Mouse (Mus musculus): ENCODE data around the gene Cpne4. TPM values are rescaled to one million over a fixed set of nuclear protein-coding genes. Genes with fewer than 3 reads are reported as not detected.

Cpne4 gene
- 10 to 100 TPM; 69.9 to 80.3 TPM for total RNA-seq (2021)

DNA sequence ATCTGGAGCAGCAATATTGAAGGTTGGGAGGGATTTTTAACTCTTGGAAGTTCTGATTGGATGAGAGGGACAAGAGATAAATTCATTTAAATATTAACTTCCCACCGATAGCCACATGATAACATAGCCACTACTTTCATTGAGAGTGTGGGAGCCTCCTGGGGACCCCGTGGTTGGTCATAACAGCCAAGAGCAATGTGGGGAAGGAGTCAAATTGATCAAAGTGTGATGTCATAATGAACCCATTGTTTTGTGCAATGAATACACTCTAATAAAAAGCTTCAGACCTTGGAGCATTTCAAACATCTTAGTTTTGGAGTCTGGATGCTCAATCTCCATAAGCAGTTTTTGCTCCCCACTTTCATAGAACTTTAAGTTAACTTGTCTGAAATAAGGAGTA is at the start of gene Cpne4:
TSS of gene Cpne4 (plus strand) at position 301 of the 400 bp plus-strand sequence.
- intact Hi-C loops (cut with DNase I): no loop called here
- no peak for DNase-seq (ENCODE audit: low spot score in 2 of 2)

DNA sequence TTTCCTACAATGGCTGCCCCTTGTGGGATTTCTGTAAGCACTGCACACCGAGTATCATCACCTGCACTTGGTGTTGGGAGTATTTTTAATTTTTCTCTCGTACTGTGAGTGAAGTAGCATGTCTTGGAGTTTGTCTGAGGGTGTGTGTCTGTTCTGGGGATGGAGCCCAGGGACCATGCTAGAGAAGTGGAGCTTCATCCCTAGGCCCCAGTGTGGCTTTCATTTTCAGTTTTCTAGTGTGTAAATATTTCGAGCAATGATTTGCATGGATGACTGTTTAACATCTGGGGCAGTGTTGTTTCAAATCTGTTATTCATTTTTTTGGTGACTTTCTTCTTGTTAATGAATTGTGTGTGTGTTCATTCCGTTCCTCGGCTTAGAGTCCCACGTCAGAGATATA is 31.9 kb upstream of the Cpne4 start:
- intact Hi-C loops (cut with DNase I): no loop called here
- no peak for DNase-seq (ENCODE audit: low spot score in 2 of 2)

DNA sequence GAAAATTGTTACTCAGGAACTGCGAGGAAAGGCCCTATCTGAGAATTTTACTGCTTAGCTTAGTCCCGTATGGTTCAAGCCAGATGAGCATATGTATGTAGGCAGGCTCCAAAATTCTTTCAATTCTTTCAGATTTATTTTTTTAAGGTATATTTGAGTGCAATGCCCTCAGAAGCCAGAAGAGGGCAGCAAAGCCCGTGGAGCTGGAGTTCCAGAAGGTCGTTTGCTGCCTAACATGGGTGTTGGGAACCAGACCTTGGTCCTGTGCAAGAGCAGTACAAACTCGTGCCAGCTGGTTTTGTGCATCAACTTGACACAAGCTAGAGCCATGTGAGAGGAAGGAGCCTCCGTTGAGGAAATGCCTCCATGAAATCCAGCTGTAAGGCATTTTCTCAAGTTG is 11.6 kb upstream of the Cpne4 start:
- no peak for DNase-seq (ENCODE audit: low spot score in 2 of 2)
- intact Hi-C loops (cut with DNase I): no loop called here

DNA sequence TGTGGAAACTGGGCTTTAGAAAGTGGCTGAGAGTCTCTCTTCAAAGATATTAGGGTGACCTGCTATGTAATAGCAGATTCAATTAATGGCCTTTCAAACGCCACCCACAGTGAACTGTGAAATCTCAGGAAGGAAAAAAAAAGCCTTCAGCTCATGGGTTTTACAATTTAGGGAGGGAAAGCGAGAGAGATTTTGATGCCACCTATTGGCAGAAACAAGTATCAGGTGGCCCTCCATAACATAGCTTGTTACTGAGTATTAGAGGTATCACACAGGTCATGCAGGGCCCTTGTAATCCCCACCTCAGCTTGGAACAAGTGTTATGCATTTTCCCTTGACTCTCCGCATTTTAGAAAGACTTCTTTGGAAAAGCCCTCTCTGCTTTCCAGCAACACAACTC is 18.7 kb downstream of the Cpne4 start:
- DNase-seq (ENCODE audit: low spot score in 2 of 2): no peak
- intact Hi-C loops (cut with DNase I): loop anchor here (5.0 kb wide), 2 partner anchors 109 to 154 kb away; no protein-coding TSS in a partner anchor

DNA sequence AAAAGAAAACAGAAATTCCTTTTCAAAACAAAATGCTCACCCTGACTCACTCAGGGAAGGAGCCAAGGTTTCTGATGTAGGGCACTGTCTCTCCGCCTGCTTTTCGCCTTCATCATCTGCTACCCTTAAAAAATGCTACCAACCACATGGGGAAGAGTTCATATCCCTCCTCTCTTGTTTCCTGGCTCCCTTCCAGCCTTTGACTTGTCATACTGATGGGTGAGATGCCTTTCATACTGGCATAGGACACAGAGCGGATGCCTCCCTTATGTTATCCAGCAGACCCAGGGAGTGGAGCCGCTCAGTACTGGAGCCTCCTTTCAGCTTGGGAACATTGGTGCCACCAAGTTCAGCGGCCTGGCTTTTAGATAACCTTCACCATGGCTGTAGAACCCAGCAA is 19.4 kb downstream of the Cpne4 start:
- DNase-seq (ENCODE audit: low spot score in 2 of 2): no peak
- intact Hi-C loops (cut with DNase I): loop anchor here (5.0 kb wide), 2 partner anchors 109 to 154 kb away; no protein-coding TSS in a partner anchor

DNA sequence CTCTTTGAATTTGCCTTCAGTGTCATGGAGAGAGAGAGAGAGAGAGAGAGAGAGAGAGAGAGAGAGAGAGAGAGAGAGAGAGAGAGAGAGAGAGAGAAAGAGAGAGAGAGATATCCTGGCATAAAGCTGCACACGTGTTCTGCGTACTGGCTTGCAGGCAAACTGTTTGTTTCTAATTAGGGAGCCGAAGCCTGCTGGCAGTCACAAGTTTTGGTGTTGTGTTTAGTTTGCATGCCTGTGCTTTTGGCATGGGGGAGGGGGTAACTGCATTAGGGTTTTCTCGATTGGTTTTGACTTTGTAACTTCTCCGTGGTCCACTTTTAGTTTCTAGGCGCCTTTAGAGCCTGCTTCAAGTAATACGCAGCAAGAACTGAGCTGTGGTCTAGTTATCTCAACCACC is 20.0 kb downstream of the Cpne4 start:
- intact Hi-C loops (cut with DNase I): loop anchor here (5.0 kb wide), 2 partner anchors 110 to 155 kb away; no protein-coding TSS in a partner anchor
- DNase-seq (ENCODE audit: low spot score in 2 of 2): no peak

DNA sequence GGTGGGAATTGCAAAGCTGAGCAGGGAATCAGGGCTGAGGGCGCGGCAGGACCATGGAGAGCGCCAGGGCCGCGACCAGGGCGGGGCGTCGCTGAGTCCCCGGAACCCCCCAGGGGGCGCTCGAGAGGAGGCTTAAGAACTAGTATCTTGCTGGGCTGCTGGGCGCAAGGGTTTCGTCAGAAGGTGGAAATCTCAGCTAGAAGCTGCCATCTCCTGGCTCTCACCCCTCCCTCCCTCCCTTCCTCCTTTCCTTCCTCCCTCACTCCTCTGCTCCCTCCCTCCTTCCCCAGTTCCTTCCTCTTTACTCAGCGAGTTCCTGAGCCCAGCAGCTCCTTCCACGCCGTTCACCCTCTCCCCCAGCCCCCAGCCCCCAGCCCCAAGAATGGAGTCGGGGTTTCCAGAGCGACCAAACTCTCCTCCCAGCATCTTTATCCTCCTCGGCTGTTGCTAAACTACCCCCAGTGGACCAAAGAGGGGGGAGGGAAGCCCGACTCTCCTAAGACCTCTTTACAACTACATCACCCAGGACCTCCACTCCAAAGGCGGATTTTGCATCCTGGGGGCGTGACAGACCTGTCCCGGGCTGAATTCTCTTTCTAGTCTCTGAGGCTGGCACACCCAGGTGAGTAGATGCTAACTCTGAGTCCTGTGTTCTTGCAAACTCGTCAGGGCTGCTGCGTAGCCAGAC is 22.5 kb downstream of the Cpne4 start:
- intact Hi-C loops (cut with DNase I): loop anchor here (5.0 to 10.0 kb wide), 3 partner anchors 112 to 485 kb away; partner anchors contain the start of gene Mrpl3
- peak; percentile 73 to 76 for DNase-seq (ENCODE audit: low spot score in 2 of 2)

DNA sequence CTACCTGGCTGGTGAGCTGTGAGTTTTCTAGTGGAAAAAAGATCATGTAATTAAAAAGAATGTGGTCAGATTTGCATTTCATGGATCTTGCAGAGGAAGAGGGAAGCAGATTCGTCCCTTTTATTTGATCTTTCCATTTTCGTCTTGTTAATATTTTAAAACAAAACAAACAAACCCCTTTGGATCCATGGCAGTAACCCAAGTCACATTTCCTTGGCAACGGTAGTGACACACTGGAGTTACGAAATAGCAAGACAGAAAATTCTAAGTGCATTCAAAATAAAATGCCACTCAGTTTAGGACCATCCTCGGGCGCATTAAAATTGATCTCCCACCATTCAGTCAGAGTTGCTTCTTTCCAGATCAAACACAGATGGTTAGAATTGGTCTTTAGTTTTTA is 25.8 kb downstream of the Cpne4 start:
- DNase-seq (ENCODE audit: low spot score in 2 of 2): no peak
- intact Hi-C loops (cut with DNase I): loop anchor here (10.0 kb wide), 1 partner anchor 482 kb away; the partner anchor contains the start of gene Mrpl3

DNA sequence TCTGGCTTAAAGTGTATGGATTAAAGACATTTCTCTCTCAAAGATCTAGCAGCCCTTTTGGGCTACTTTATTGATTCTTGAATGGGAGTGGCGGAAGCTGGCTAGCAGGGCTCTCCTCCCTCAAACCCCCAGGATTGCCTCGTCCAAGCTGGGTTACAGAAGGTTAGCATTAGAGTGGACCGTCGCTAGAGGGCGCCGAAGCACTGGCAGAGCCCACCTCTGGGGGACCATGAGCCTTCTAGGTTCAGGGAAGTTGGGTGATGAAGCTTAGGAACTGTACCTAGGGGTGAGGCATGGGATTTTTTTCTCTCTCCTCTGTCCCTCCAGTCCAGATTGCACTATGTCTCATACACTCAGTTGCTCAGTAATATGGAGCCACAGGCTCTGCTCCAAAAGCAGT is 27.4 kb downstream of the Cpne4 start:
- DNase-seq (ENCODE audit: low spot score in 2 of 2): peak; percentile 56 to 62
- intact Hi-C loops (cut with DNase I): loop anchor here (2.0 to 10.0 kb wide), 2 partner anchors 480 to 814 kb away; partner anchors contain the start of gene Mrpl3

DNA sequence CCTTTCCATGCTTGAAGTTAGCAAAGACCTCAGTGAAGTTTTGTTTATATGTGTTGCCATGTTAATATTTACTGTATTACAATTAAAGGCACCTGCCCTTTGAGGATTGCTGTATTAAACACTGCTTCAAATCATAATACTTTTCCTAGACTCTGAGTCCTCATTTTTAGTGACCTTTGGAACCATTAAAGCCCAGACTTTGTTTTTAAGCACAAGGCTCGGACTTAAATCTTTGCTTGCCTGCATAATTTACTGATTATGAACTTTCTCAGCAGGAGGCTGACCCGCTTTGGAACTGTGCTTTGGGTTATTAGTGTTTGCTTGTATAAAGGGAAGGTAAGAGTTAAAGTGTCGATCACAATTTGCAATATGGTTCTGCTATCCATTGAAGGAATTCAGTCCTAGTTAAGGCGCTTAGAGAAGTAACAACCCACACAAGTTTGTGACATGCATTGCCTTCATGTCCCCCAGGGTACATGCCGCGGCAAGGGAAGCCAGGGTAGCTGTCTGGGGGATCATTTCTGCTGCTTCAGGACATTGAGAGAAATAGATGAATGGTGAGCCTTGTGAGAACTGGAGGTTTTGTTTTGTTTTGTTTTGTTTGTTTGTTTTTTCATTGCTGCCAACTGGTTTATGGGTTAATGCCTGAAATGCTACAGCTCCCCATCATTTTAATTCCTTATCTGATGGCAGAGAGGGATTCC is 35.0 kb downstream of the Cpne4 start:
- intact Hi-C loops (cut with DNase I): no loop called here
- no peak for DNase-seq (ENCODE audit: low spot score in 2 of 2)

DNA sequence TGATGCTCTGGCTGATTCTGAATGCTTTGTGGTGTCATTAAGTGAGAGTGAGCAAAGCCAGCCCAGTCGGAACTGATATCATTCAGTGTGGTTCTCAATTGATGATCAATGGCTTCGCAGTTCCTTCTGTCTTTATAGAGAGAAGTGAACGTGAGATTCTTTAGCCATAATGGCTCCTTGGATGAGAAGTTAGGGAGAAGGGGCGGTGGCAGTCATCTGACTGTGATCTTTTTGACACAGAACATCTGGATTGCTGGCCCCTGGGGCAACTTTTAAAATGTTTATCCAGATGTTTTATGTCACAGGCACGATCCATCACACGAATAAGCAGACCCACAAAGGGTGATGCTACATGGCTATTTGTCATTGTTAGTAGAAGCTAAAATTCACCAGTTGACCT is 35.6 kb downstream of the Cpne4 start:
- intact Hi-C loops (cut with DNase I): no loop called here
- DNase-seq (ENCODE audit: low spot score in 2 of 2): no peak

DNA sequence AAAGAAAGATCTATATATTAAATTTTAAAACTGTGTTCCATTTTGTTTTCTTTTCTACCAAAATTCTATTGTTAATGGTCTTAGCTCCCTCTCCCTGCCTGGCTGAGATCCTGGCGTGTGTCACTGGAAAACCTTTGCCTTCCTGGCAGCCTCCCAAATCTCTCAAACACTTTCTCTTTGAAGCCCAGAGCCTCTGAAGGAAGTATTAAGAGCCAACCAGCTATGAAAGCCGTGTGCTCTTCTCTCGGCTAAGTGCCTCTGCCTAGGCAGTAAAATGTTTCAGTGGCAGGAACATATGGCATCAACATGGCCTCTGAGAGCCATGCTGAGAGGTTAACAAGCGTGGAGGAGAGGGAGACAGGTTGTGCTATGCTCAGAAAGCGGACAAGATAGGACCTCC is 47.5 kb downstream of the Cpne4 start:
- DNase-seq (ENCODE audit: low spot score in 2 of 2): no peak
- intact Hi-C loops (cut with DNase I): no loop called here

DNA sequence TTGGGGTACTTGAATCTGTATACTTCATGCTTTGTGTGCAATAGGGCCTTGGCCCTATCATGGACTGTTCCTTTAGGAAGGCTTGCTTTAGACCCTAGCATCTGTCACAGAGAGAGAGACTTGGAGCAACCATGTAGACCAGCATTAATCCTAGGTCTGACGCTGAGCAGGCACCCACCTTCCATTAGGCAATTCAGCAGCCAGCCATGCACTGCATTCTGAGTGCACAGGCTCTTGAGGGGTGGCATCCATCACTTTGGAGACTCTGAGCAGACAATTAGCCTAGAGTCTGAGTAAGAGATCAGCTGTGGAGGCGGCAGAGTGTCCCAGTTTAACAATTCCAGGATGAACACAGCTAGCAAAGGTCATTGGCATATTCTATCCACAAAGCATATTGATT is 47.9 kb downstream of the Cpne4 start:
- DNase-seq (ENCODE audit: low spot score in 2 of 2): no peak
- intact Hi-C loops (cut with DNase I): no loop called here

DNA sequence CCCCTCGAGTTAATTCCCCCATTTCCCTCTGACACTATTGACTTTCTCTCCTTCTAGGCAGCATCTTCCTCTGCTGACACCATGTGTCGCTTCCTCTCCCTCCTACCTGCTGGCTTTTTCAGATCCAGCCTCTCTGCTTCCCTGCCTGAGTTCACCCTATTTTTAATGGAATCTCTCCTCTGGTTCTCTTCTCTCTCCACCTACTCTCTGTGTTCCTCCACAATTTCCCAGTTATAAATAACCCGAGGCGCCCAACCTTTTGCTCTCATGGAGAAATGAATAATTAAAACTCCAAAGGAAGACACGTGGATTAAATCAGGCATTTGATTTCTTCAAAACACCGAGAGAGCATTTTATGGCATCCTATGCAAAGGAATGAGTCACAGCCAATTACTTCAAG is 65.4 kb downstream of the Cpne4 start:
- no peak for DNase-seq (ENCODE audit: low spot score in 2 of 2)
- intact Hi-C loops (cut with DNase I): loop anchor here (2.0 kb wide), 1 partner anchor 56 kb away; no protein-coding TSS in a partner anchor

DNA sequence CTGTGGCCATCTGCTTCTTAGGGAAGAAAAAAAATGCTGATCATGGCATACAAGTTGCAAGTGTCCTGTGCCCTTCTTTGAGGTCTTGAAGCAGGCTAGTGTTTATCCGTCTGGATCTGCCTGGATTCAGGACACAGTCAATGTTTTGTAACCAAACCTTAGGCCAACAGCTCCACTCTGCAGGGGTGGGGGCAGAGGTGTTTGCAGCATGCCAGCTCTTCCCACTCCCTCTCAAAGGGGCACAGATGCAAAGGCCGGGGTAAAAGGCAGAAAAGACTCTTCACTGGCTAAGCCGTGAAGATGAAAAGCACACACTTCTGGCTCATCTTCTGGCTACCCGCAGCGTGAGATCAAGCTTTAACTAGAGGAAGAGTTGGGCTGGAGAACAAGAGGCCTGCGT is 69.6 kb downstream of the Cpne4 start:
- no peak for DNase-seq (ENCODE audit: low spot score in 2 of 2)
- intact Hi-C loops (cut with DNase I): no loop called here

DNA sequence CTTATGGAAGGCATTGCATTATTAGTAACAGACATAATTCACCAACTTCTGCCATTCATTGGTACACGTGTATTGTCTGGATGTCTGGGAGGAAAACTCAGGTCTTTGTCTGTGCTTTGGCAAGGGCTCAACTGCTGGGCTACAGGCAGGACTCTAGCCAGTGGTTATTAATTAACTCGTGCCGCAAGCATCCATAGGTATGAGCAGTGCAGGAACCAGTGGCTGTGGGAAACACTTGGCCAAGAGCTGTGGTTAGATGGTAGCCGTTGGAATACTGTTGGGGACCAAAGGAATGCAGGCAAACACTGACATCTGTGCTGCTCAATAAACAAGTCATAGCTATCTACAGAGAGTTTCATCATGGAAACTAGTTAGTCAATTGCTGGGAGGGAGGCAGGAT is 76.5 kb downstream of the Cpne4 start:
- intact Hi-C loops (cut with DNase I): no loop called here
- DNase-seq (ENCODE audit: low spot score in 2 of 2): no peak

DNA sequence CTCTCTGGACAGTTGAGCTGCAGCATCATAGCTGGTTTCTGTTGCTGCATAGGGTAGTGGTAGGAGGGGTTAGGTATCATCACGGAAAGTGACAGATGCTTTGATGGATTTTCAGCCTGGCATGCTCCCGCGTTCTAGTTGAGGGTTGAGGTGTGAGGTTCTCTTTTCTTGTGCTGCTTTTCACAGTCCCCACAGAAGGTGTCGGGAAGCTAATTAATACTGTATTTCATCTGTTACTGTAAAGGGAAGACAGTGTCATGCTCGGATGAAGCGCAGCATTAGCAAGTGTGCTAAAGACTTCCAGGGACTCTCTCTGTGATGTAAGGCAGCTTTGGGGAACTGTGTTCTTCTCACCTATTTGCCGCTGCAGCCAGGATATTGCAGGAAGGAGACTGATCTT is 80.7 kb downstream of the Cpne4 start:
- no peak for DNase-seq (ENCODE audit: low spot score in 2 of 2)
- intact Hi-C loops (cut with DNase I): no loop called here

DNA sequence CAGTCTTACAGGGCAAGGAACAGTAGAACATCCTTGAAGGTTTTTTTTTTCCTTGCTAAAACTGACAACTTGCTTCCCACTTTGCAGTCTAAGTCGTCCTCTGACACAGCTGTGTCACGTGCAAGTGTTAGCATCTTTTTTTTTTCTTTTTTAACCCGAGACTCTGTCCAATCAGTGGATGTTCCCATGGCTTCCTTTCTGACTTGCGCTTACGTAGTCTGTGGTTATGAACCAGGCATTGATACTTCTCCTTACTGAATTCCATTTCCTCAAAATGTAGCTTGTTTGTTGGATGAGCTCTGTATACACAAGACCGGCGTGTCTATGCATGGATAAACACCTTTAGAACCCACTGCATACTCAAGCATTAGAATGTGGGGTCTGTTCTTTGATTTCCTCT is 82.2 kb downstream of the Cpne4 start:
- intact Hi-C loops (cut with DNase I): no loop called here
- no peak for DNase-seq (ENCODE audit: low spot score in 2 of 2)

DNA sequence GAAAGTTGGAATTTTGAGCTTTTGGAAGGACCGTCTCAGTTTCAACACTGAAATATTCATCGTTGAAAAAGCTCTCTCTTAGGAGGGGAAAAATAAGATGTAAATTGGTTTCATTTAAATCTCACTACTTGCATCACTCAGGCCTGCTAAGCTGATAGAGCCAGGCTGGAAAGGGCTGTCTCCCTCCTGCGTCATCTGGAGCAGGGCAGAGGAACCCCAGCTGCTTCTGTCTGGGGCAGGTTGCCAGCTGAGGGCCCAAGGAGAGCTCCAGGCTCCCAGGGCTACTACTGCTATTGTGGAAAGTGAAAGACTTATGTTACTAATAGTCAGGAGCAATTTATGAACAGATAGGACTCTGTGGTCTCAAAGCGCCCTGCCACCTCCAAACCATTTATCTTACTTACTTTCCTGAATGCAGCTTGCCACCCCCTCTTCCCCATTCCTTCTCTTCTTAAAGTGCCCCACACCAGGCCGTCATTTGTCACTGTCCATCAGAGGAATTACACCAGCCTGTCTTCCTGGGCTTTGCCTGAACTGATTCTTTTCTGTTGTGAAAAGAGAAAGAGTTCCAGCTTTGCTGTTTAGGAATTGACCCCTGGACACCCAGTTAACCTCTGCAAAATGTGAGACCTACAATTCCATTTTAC is 99.4 kb downstream of the Cpne4 start:
- no peak for DNase-seq (ENCODE audit: low spot score in 2 of 2)
- intact Hi-C loops (cut with DNase I): no loop called here

DNA sequence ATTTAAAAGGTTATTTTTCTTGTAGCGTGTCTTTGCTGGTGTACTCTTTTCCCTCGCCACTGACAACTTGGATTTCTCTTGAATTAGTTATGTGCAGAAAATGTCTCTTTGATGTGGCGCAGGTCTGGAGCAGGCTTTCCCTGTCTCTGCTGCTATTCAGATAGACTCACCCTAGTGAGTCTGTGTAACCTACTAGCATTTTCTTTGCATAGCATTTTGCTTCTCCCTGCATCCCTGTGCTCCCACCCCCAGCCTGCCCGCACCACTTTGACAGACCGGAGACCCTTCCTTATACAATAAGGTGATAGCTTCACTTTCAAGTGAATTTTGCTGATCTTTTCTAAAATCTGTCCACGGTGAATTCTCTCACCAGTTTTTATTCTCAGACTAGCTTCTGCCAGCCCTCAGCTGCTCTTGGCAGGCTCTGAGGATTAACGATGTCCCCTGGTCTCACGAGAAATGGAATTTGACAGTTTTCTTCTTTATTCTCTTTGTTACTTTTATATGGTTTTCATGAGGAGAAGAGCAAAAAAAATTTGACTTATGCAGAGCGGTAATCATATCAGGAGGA is 105.7 kb downstream of the Cpne4 start:
- DNase-seq (ENCODE audit: low spot score in 2 of 2): no peak
- intact Hi-C loops (cut with DNase I): no loop called here
